Mouse (Mus musculus) limb, embryonic 11.5 days (tissue): ENCODE data around the gene Nos1ap. TPM values are rescaled to one million over a fixed set of nuclear protein-coding genes. Genes with fewer than 3 reads are reported as not detected.

Experiments
- ATAC-seq: fragments of 200-750 bp; cut with Nextera tagmentation; 2 replicates; pipeline ENCODE4 v1.8.0; 2017; ENCODE audit warnings: low read depth; ENCODE audit not compliant: insufficient number of reproducible peaks, low FRiP score, low TSS enrichment
- DNase-seq: peaks from one replicate; pipeline ENCODE4 v3.0.0-alpha.2; 2015; ENCODE audit warnings: low spot score
- H3K27ac ChIP-seq: fragments of 300-500 bp; sonication (generic); replicated peaks from 2 replicates; pipeline ENCODE4 v1.5.1; 2014; ENCODE audit warnings: low read depth, mild to moderate bottlenecking, low read length
- H3K27me3 ChIP-seq: fragments of 300-500 bp; sonication (generic); 2 replicates; pipeline ENCODE4 v1.6.1; 2014; ENCODE audit warnings: mild to moderate bottlenecking, low read length, mixed read lengths; ENCODE audit not compliant: control insufficient read depth, insufficient read depth
- H3K36me3 ChIP-seq: fragments of 300-500 bp; sonication (generic); 2 replicates; pipeline ENCODE4 v1.6.1; 2014; ENCODE audit warnings: mild to moderate bottlenecking, low read length, moderate library complexity, mixed read lengths; ENCODE audit not compliant: control insufficient read depth, insufficient read depth
- H3K4me1 ChIP-seq: fragments of 300-500 bp; sonication (generic); 2 replicates; pipeline ENCODE4 v1.6.1; 2014; ENCODE audit warnings: low read length, mixed read lengths; ENCODE audit not compliant: control insufficient read depth, insufficient read depth
- H3K4me2 ChIP-seq: fragments of 300-500 bp; sonication (generic); 2 replicates; pipeline ENCODE4 v1.6.1; 2014; ENCODE audit warnings: low read depth, mild to moderate bottlenecking, moderate library complexity; ENCODE audit not compliant: severe bottlenecking
- H3K4me3 ChIP-seq: fragments of 300-500 bp; sonication (generic); 2 replicates; pipeline ENCODE4 v1.5.1; 2014; ENCODE audit warnings: low read depth, low read length
- H3K9ac ChIP-seq: fragments of 300-500 bp; sonication (generic); 2 replicates; pipeline ENCODE4 v1.6.1; 2014; ENCODE audit warnings: mild to moderate bottlenecking, low read length
- H3K9me3 ChIP-seq: fragments of 300-500 bp; sonication (generic); 2 replicates; pipeline ENCODE4 v1.6.1; 2016; ENCODE audit warnings: low read length; ENCODE audit not compliant: control insufficient read depth
- WGBS: fragments of 180-500 bp; shearing (Covaris S2); extraction: QIAGEN DNeasy Blood & Tissue Kit; methylation state at CpG from one replicate; pipeline ENCODE4 v1.1.7; 2014; 5-methylcytosine and 5-hydroxymethylcytosine counted together
- polyA plus RNA-seq: library from polyadenylated mRNA; unstranded; fragments of >200 nt; fragmentation: Nextera tagmentation; extraction: Ambion mirVana; gene quantifications from 2 replicates; pipeline ENCODE4 v1.2.1, GENCODE M21; 2014

Nos1ap gene
- polyA plus RNA-seq, 1 experiment from 2014 or later: 5.6 TPM

GRCm38 (mm10) chr1:170373750-170374149 lies 215.9 kb downstream of the Nos1ap start:
- Histone ChIP-seq H3K27ac (no peak overlapping the region), H3K36me3 (no peaks in the 10 kb centered on the region), H3K4me3 (no peak overlapping the region), H3K9me3 (no peaks in the 10 kb centered on the region), H3K4me2 (no peak overlapping the region), H3K27me3 (no peaks in the 10 kb centered on the region), H3K9ac (no peak overlapping the region), H3K4me1 (no peaks in the 10 kb centered on the region)
- 91% methylated on average over 2 of the region's 2 CpGs for WGBS
- DNase-seq: no peak
- ATAC-seq: no peak

- WGBS: 80% methylated on average over 4 of the region's 4 CpGs
- ATAC-seq (no peak), DNase-seq (no peak)
- Histone ChIP-seq H3K4me1 (no peaks in the 10 kb centered on the region), H3K9ac (no peak overlapping the region), H3K27ac (no peak overlapping the region), H3K36me3 (no peaks in the 10 kb centered on the region), H3K9me3 (no peaks in the 10 kb centered on the region), H3K4me2 (no peak overlapping the region), H3K27me3 (no peaks in the 10 kb centered on the region), H3K4me3 (no peak overlapping the region)
These were observed 218.4 kb downstream of the Nos1ap start for GRCm38 (mm10) chr1:170371191-170371792.

GRCm38 (mm10) chr1:170368864-170369263 lies 220.8 kb downstream of the Nos1ap start:
- no peaks in the 10 kb centered on the region for H3K27me3 ChIP-seq
- H3K9me3 ChIP-seq: no peaks in the 10 kb centered on the region
- H3K27ac ChIP-seq: no peak overlapping the region
- no peak overlapping the region for H3K4me2 ChIP-seq
- H3K4me1 ChIP-seq: no peaks in the 10 kb centered on the region
- DNase-seq (no peak), ATAC-seq (no peak)
- 92% methylated on average over 7 of the region's 7 CpGs for WGBS
- H3K4me3 ChIP-seq: no peak overlapping the region
- H3K36me3 ChIP-seq: no peaks in the 10 kb centered on the region
- H3K9ac ChIP-seq: no peak overlapping the region

- no peak for ATAC-seq
- no peak overlapping the region for H3K4me2 ChIP-seq
- H3K36me3 ChIP-seq: no peaks in the 10 kb centered on the region
- H3K27ac ChIP-seq: no peak overlapping the region
- H3K9me3 ChIP-seq: no peaks in the 10 kb centered on the region
- no peak overlapping the region for H3K4me3 ChIP-seq
- H3K4me1 ChIP-seq: no peaks in the 10 kb centered on the region
- no peak overlapping the region for H3K9ac ChIP-seq
- DNase-seq: no peak
- WGBS: 80% methylated on average over 7 of the region's 7 CpGs
- H3K27me3 ChIP-seq: no peaks in the 10 kb centered on the region
These were observed 222.5 kb downstream of the Nos1ap start for GRCm38 (mm10) chr1:170366981-170367700.

DNA sequence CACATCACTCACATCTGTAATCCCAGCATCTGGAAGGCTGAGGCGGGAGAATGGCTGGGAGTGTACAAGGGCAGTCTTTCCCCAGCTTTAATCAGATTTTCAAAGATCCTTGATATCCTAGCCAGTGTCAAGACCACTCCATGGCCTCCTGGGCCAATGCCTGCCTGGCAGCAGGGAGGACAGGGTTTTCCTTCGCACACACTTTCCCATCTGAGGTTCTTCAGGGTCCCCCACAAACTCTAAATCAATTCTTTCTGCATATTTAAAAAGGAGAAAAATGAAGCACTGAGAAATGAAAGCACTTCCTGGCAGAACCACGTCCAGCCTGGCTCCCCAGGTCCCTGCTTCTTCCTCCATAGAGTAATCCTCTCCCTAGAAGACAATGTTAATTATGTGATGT lies 225.9 kb downstream of the Nos1ap start:
- Histone ChIP-seq H3K36me3 (no peaks in the 10 kb centered on the region), H3K9ac (no peak overlapping the region), H3K4me3 (no peak overlapping the region), H3K4me1 (no peaks in the 10 kb centered on the region), H3K4me2 (no peak overlapping the region), H3K27ac (no peak overlapping the region), H3K9me3 (no peaks in the 10 kb centered on the region), H3K27me3 (no peaks in the 10 kb centered on the region)
- 85% methylated on average over 3 of the region's 3 CpGs for WGBS
- ATAC-seq (no peak), DNase-seq (no peak)

DNA sequence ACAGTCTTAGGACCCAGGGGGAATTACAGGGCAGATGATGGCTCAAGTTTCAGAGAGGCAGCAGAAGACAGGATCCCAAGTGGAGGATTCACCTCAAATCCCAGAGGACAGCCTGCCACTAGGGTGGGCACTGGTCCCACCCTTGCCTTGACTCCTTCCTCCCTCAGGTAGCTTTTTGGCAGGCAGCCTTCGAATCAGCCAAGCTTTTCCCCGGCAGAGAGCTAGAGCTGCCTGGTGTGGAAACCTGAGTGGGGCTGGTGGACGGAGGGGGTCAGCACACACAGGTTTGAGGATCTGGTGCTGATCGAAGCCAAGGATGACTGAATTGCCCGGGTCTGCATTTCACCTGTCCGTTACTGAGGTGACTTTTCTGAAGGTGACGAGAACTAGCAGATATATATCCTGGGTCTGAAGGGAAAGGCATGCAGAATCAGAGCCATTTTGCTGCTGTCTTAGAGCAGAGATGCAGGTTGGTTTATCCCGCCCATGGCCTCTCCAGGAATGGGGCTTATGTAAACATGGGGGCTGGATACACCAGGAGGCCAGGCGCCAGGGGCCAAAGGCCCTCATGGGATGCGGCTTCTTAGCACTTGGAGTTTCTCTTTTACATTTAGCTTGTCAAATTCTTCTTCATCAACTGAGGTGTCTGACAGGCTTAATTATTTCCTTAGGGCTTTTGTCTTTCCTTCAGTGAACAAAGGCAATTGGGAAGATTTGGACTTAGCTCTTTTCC lies 229.3 kb downstream of the Nos1ap start:
- Histone ChIP-seq H3K27me3 (no peaks in the 10 kb centered on the region), H3K9ac (no peak overlapping the region), H3K4me3 (no peak overlapping the region), H3K36me3 (no peaks in the 10 kb centered on the region), H3K9me3 (no peaks in the 10 kb centered on the region), H3K4me1 (no peaks in the 10 kb centered on the region), H3K27ac (no peak overlapping the region), H3K4me2 (no peak overlapping the region)
- DNase-seq (no peak), ATAC-seq (no peak)
- 72% methylated on average over 10 of the region's 10 CpGs for WGBS

DNA sequence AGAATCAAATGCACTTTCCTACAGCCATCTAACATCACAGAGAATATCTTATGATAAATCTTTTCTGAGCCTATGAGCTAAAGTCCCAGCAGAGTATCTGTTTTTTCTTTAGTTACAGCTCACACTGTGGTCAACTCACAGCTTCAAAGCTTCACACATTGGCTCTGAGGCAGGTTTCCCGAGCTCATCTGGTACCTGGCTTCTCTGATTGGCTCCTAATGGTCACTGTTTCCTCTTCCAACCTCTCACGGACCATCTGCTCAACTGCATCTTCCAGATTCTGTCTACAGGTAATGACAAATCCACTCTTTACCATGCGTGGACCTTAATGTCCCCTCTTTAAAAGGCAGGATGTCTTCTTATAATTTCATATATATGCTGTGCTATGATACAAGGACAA lies 236.3 kb downstream of the Nos1ap start:
- H3K4me3 ChIP-seq: no peak overlapping the region
- H3K4me1 ChIP-seq: no peaks in the 10 kb centered on the region
- no peak overlapping the region for H3K4me2 ChIP-seq
- DNase-seq (no peak), ATAC-seq (no peak)
- no peaks in the 10 kb centered on the region for H3K9me3 ChIP-seq
- 55% methylated on average over 3 of the region's 3 CpGs for WGBS
- H3K36me3 ChIP-seq: no peaks in the 10 kb centered on the region
- no peak overlapping the region for H3K27ac ChIP-seq
- H3K27me3 ChIP-seq: no peaks in the 10 kb centered on the region
- no peak overlapping the region for H3K9ac ChIP-seq

- H3K27me3 ChIP-seq: no peaks in the 10 kb centered on the region
These were observed 238.6 kb downstream of the Nos1ap start for GRCm38 (mm10) chr1:170351080-170351479.

More at GRCm38 (mm10) chr1:170351080-170351479, 238.6 kb downstream of the Nos1ap start:
- ATAC-seq: no peak
- Histone ChIP-seq H3K9ac (no peak overlapping the region), H3K27ac (no peak overlapping the region), H3K4me1 (no peaks in the 10 kb centered on the region), H3K4me3 (no peak overlapping the region), H3K9me3 (no peaks in the 10 kb centered on the region), H3K36me3 (no peaks in the 10 kb centered on the region), H3K4me2 (no peak overlapping the region)
- no peak for DNase-seq
